Mouse (Mus musculus): ENCODE results near the gene Igsf9. TPM values are rescaled to one million over a fixed set of nuclear protein-coding genes. Genes with fewer than 3 reads are reported as not detected.

Gene Igsf9
- polyA plus RNA-seq, 1 experiment from 2014 or later = 102 TPM

DNA sequence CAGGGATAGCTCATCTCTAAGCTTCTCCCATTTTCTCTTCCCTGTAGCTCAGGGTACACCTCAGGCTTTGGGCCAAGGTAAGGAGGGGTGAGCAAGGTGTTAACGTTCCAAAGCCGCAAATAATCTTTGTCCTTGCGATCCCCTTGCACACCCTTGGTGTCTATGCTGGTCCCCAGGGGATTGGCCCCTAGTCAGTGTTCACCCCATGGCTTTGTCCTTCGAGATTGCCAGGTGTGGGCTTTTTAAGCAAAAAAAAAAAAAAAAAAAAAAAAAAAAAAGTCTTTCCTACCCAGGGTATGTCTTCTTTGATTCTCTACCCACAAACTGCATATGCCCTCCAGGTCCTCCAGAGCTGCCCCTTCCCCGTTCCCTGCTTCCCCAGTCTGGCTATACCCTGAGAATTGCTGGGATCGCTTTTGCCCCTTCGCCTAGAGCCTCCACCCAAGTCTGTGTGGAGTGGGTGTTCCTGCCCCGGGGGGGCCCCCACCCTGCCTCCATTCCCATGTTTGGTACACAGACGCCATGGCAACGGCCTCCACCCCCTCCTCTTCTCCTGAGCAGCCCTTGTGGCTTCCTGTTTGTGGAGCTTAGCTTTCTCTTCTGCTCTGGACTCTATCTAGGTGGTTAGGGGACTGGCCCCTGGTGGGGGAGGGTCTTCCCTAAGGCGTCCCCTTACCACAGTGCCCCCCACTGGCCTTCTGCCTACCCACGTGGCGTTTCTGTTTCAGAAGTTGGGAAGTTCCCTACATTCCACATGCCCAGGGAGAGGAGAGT is 20.0 kb downstream of the Igsf9 start:
- Histone ChIP-seq H3K9me3 (no peaks in the 10 kb centered on the region), H3K9ac (peak overlapping the region; percentile 42; the same call in 1 of the 2 replicates), H3K4me1 (peaks cover 53% of the 10 kb centered on the region), H3K27me3 (peaks cover 63% of the 10 kb centered on the region), H3K4me3 (replicated peaks) (peak overlapping the region; percentile 41; the same call in 1 of the 2 replicates), H3K4me2 (peak overlapping the region; percentile 57), H3K36me3 (replicated peaks) (peaks cover 26% of the 10 kb centered on the region), H3K27ac (no peak overlapping the region)
- no peak for ATAC-seq (ENCODE audit: low FRiP score)
- 42% methylated on average over 13 of the region's 13 CpGs for WGBS

GRCm38 (mm10) chr1:172502145-172503110 is 20.8 kb downstream of the Igsf9 start:
- H3K27ac ChIP-seq = no peak overlapping the region
- H3K27me3 ChIP-seq = peaks cover 58% of the 10 kb centered on the region
- ATAC-seq (ENCODE audit: low FRiP score) = no peak
- H3K9me3 ChIP-seq = no peaks in the 10 kb centered on the region
- no peak overlapping the region for H3K4me3 ChIP-seq (replicated peaks)
- H3K9ac ChIP-seq = 0 out of 2 replicates have a peak overlapping the region, but pooled peaks have one; percentile 21
- H3K4me1 ChIP-seq = peaks cover 53% of the 10 kb centered on the region
- H3K4me2 ChIP-seq = peak overlapping the region; percentile 19
- 41% methylated on average over 12 of the region's 13 CpGs for WGBS
- H3K36me3 ChIP-seq (replicated peaks) = peaks cover 17% of the 10 kb centered on the region

DNA sequence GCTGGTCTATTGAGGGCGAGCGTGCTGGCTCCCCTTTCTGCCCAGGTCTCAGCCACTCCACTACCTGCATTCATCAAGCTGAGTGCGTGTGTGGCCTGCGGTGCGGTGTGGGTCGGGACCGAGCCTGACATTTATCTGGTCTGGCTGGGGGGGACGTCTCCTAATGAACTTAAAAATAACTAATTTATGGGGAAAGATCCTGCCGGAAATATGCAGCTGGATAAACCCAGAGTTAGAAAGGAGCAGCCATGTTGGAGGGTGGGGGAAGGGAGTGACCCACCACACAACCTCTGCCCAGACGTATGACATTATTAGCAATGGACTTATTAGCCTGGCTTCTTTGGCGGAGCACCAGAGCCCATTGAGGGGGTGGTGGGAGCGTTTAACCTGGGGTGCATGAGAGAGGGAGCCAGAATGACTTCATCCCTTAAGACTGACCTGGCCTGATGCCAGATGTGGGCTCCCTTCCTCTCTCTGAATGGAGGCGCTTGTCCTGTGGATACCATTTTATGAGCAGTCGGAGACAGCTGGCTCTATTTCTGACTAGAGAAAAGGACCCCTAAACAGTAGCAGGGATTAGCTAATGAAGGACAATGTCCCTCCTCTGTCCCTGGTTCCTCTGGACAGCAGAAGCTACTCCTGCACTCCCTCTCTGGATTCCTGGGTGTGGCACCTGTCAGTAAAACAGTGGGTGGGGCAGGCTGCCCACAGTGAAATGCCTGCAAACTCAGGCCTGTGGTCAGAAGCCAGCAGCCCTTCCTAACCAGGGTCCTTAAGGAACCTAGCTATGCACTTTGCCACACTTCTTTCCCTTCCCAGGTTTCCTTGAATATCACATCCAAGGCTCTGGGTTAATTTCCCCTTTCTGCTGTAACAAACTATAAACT is 21.8 kb downstream of the Igsf9 start:
- WGBS = 36% methylated on average over 14 of the region's 14 CpGs
- Histone ChIP-seq H3K27me3 (peaks cover 50% of the 10 kb centered on the region), H3K4me2 (peak overlapping the region; percentile 19), H3K4me1 (peaks cover 53% of the 10 kb centered on the region), H3K36me3 (replicated peaks) (peaks cover 8% of the 10 kb centered on the region), H3K9ac (0 out of 2 replicates have a peak overlapping the region, but pooled peaks have one; percentile 21), H3K4me3 (replicated peaks) (no peak overlapping the region), H3K27ac (peak overlapping the region; percentile 19; the same call in 1 of the 2 replicates), H3K9me3 (no peaks in the 10 kb centered on the region)
- 0 out of 2 replicates have a peak, but pooled peaks have one; percentile 31 for ATAC-seq (ENCODE audit: low FRiP score)

DNA sequence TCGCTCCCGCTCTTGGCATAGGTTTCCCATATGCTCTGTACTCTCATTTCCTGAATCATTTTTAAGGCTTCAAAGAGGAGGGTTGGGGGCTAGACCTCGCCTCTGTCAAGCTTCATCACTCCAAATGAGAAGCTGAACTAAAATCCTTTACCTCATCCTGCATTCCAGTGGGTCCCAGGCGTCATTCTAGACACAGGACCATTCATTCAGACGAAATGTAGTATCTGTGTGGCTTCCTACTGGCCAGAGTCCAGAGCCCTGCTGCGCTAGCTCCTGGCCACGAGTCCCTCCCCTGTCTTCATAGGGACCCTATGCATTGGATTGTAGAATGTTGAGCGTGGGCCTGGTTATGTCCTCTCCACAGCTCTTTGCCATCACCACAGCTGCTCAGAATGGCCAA is 23.2 kb downstream of the Igsf9 start:
- Histone ChIP-seq H3K4me2 (no peak overlapping the region), H3K27me3 (peaks cover 36% of the 10 kb centered on the region), H3K4me3 (replicated peaks) (no peak overlapping the region), H3K9me3 (no peaks in the 10 kb centered on the region), H3K4me1 (peaks cover 48% of the 10 kb centered on the region), H3K27ac (no peak overlapping the region), H3K9ac (no peak overlapping the region), H3K36me3 (replicated peaks) (no peaks in the 10 kb centered on the region)
- no peak for ATAC-seq (ENCODE audit: low FRiP score)
- 86% methylated on average over 8 of the region's 8 CpGs for WGBS

DNA sequence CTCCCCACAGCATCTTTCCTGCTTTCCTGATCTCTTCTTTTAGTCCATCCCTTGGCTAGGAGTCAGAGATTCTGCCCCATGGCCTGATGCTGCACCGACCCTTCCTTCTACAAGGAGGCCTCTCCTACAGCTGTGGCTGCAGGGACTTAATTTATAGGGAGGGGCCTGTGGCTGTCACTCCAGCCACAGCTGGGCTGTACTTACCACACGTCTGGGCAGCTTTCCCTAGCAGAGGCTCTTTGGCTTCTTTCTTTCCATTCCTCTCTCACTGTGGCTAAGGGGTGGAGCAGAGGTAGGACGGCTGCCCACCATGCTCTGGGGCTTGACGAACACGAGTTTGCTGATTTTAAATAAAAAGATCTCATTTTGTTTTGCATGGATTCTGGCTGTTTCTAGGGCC is 25.4 kb downstream of the Igsf9 start:
- WGBS = 64% methylated on average over 5 of the region's 5 CpGs
- ATAC-seq (ENCODE audit: low FRiP score) = no peak

DNA sequence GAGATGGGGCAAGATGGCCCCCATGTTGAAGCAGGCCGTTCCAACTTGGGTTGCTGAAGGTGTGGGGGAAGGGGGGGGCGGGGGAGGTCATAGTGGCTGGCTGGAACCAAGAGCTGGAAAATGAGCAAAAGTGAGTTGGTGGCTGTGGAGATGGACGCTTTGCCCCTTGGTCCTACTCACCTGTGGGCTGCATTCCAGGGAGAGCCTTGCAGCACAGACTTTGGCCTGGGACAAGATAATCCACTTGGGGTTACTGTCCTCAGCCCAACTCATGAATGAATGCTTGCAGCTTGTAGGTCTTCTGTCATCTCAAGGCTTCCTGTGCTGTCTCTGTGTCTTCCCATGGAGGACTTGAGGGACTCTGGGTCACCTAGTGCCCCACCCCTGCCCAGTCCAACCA is 26.1 kb downstream of the Igsf9 start:
- ATAC-seq (ENCODE audit: low FRiP score) = no peak
- no peaks in the 10 kb centered on the region for H3K36me3 ChIP-seq (replicated peaks)
- H3K4me3 ChIP-seq (replicated peaks) = no peak overlapping the region
- peaks cover 25% of the 10 kb centered on the region for H3K4me1 ChIP-seq
- H3K9me3 ChIP-seq = no peaks in the 10 kb centered on the region
- no peak overlapping the region for H3K4me2 ChIP-seq
- 95% methylated on average over 3 of the region's 3 CpGs for WGBS
- no peak overlapping the region for H3K9ac ChIP-seq
- no peak overlapping the region for H3K27ac ChIP-seq
- 0 out of 2 replicates have a peak, but pooled peaks cover 8% of the 10 kb centered on the region for H3K27me3 ChIP-seq

More for the DNA sequence above, 25.4 kb downstream of the Igsf9 start:
- Histone ChIP-seq H3K9ac (no peak overlapping the region), H3K36me3 (replicated peaks) (no peaks in the 10 kb centered on the region), H3K4me2 (no peak overlapping the region), H3K27me3 (peaks cover 14% of the 10 kb centered on the region), H3K4me1 (peaks cover 32% of the 10 kb centered on the region), H3K27ac (no peak overlapping the region), H3K9me3 (no peaks in the 10 kb centered on the region), H3K4me3 (replicated peaks) (no peak overlapping the region)

GRCm38 (mm10) chr1:172508172-172508571 is 26.6 kb downstream of the Igsf9 start:
- H3K4me1 ChIP-seq = peaks cover 23% of the 10 kb centered on the region

GRCm38 (mm10) chr1:172509235-172509634 is 27.6 kb downstream of the Igsf9 start:
- Histone ChIP-seq H3K27me3 (no peaks in the 10 kb centered on the region), H3K27ac (no peak overlapping the region), H3K36me3 (replicated peaks) (no peaks in the 10 kb centered on the region), H3K4me3 (replicated peaks) (no peak overlapping the region), H3K4me1 (peaks cover 12% of the 10 kb centered on the region), H3K9ac (no peak overlapping the region), H3K4me2 (no peak overlapping the region), H3K9me3 (no peaks in the 10 kb centered on the region)
- 76% methylated on average over 5 of the region's 5 CpGs for WGBS
- no peak for ATAC-seq (ENCODE audit: low FRiP score)

More at GRCm38 (mm10) chr1:172508172-172508571, 26.6 kb downstream of the Igsf9 start:
- ATAC-seq (ENCODE audit: low FRiP score) = no peak
- whole genome bisulfite sequencing = 49% methylated on average over 2 of the region's 2 CpGs
- H3K36me3 ChIP-seq (replicated peaks) = no peaks in the 10 kb centered on the region
- H3K4me3 ChIP-seq (replicated peaks) = no peak overlapping the region
- H3K27ac ChIP-seq = no peak overlapping the region
- 0 out of 2 replicates have a peak, but pooled peaks cover 5% of the 10 kb centered on the region for H3K27me3 ChIP-seq
- no peak overlapping the region for H3K4me2 ChIP-seq
- no peaks in the 10 kb centered on the region for H3K9me3 ChIP-seq
- H3K9ac ChIP-seq = no peak overlapping the region

- 53% methylated on average over 8 of the region's 8 CpGs for WGBS
- no peak for ATAC-seq (ENCODE audit: low FRiP score)
- no peak overlapping the region for H3K4me3 ChIP-seq (replicated peaks)
- no peak overlapping the region for H3K27ac ChIP-seq
- peaks cover 7% of the 10 kb centered on the region; the same call in 1 of the 2 replicates for H3K4me1 ChIP-seq
- H3K27me3 ChIP-seq = no peaks in the 10 kb centered on the region
- no peaks in the 10 kb centered on the region for H3K36me3 ChIP-seq (replicated peaks)
- H3K9me3 ChIP-seq = no peaks in the 10 kb centered on the region
- no peak overlapping the region for H3K4me2 ChIP-seq
- no peak overlapping the region for H3K9ac ChIP-seq
These were observed 28.4 kb downstream of the Igsf9 start for GRCm38 (mm10) chr1:172509983-172510382.

- H3K4me3 ChIP-seq (replicated peaks) = no peak overlapping the region
These were observed 28.9 kb downstream of the Igsf9 start for GRCm38 (mm10) chr1:172510421-172510972.

DNA sequence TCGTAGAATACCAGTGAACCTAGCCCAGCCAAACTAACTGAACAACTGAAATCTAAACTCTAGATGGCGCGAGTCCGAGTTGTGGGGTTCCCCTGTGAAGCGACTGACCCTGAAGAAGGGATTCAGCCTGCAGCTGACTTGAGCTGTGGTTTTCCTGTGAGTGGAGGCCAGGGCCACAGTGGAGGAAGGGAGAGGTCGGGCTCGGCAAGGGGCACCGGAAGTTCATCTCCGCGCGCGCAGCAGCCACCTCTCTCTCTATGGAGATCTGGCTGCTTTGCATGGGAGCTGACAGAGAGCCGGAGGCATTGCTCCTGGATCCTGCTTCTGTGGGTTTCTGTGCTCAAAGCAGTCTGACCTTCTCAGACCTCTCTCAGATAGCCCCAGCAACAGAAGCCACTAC is 31.4 kb downstream of the Igsf9 start:
- ATAC-seq (ENCODE audit: low FRiP score) = no peak
- H3K9ac ChIP-seq = no peak overlapping the region
- H3K9me3 ChIP-seq = 0 out of 2 replicates have a peak, but pooled peaks cover 1% of the 10 kb centered on the region
- H3K4me2 ChIP-seq = peak overlapping the region; percentile 15; the same call in 1 of the 2 replicates
- no peaks in the 10 kb centered on the region for H3K27me3 ChIP-seq
- no peaks in the 10 kb centered on the region for H3K36me3 ChIP-seq (replicated peaks)
- WGBS = 35% methylated on average over 13 of the region's 13 CpGs
- no peak overlapping the region for H3K27ac ChIP-seq
- H3K4me3 ChIP-seq (replicated peaks) = no peak overlapping the region
- peaks cover 7% of the 10 kb centered on the region; the same call in 1 of the 2 replicates for H3K4me1 ChIP-seq

More at GRCm38 (mm10) chr1:172510421-172510972, 28.9 kb downstream of the Igsf9 start:
- H3K36me3 ChIP-seq (replicated peaks) = no peaks in the 10 kb centered on the region
- WGBS = 21% methylated on average over 13 of the region's 13 CpGs
- H3K27ac ChIP-seq = no peak overlapping the region
- H3K4me1 ChIP-seq = peaks cover 7% of the 10 kb centered on the region; the same call in 1 of the 2 replicates
- no peaks in the 10 kb centered on the region for H3K9me3 ChIP-seq
- no peak overlapping the region for H3K4me2 ChIP-seq
- peak; percentile 50 for ATAC-seq (ENCODE audit: low FRiP score)
- H3K27me3 ChIP-seq = no peaks in the 10 kb centered on the region
- no peak overlapping the region for H3K9ac ChIP-seq

Measured in forebrain, embryonic 12.5 days (tissue).